Mouse (Mus musculus) cerebellum, adult 11 months (tissue): ENCODE measurements around the gene Marc2.

Experiments
- DNase-seq: peaks from one replicate; pipeline ENCODE4 v3.0.0; 2022

The Marc2 gene

DNA sequence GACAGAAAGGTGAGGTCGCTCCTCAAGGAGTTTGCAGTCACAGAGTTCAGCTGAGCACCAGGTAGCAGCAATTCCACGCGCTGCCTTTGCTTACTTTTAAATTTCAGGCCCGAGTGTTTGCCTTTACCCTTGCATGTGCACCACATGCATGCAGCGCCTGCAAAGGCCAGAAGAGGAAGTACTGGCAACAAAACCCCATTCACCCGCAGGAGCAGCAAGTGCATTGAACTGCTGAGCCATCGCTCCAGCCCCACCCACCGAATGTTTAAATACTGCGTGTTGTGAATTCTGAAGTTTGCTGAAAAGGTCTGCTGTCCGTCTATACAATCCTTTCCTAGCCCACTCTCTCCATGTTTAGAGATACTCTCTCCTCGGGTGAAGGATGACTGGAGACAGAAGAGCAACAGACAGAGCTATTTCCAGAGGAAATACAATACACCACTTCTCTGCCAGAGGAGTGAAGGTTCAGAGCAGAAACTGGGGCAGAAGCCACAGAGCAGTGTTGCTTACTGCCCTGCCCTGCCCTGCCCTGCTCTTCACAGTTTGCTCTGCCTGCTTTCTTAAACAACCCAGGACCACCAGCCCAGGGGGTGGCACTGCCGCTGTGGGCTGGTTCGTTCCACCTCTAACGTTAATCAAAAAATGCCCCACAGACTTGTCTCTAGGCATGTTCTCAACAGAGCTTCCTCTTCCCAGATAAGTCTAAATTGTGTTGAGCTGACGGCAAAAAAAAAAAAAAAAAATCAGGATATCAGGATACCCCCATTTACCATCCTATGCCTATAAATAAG lies 38.4 kb downstream of the Marc2 start:
- DNase-seq, result no peak

DNA sequence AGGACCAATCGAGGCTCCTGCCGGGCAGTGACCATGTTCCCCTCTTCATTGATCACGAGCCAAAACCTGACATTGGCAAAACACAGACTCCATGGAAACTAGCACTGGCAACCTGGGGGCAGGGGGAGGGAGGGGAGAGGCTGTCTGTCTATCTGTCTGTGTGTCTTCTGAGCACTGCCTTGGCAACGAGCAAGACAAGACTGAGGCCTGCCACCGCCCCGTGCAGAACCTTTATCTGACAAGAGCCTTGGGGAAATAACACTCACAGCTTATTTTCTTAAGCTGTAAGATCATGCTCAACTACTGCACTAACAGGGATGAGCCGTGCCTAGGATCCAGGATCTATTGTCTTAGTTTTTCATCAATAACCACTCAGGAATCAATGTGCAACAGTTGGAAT lies 39.1 kb downstream of the Marc2 start:
- no peak for DNase-seq

DNA sequence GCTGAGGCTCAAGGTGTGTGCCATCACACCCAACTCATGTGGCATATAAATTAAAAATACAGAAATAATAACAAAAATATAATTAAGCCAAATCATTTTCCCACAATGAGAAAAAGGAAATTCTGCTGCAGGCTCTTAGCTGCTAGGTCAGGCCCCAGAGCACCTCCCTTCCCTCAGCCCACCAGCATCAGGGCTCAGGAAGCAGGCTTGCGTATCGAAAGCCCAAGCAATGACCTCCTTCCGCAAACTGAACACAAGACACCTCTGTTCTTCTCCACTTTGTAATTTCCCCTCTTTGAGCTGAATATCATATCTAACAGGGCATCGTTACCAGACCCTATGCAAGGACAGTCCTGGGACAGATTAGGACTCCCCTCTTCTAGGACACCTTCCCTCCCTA lies 40.5 kb downstream of the Marc2 start:
- no peak for DNase-seq

DNA sequence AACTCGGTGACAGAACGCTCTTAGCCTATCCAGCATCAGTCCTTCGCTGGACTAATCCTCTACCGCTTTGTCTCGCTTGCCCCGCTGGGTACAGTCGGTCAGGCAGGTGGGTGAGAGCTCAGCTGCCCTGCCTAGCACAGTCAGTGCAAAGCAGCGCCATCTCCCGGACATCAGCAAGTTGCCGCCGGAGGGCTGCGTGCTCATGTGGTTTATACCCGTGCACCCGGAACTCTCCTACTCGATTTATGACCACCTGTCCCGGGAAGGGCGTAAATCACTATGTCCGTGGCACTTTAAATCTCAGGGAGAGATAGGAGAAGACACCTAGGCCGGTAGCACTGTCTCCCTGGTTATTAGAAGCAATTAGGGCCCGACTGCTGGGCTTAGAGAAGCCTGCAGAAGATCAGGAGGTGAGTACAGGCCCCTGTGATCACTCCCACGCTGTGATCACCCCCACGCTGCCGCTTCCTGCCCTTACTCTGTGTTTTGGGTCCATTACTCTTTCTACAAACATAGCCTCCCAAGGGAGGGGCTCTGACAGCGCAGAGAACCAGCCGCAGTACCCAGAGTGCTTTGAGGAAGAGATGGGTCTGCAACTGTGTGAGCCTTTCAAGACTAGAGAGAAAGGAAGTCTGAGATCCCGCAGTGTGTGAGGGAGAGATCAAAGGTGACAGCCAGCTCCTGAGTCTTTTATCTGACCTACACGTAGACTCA lies 52.9 kb downstream of the Marc2 start:
- DNase-seq, result no peak

DNA sequence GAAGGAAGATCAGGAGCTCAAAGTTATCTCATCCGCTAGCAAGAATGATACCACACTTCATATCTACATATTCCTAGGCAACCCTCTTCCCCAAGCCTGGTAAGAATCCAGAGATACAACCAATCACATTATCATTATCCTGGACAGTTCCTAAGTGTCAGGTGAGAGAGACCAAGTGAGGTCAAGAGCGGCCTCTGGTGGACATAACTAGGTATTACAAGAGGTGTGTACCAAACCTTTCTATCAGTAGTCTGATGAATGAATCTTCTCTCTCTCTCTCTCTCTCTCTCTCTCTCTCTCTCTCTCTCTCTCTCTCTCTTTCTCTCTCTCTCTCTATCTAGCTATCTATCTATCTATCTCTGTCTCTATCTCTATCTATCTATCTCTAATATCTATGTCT lies 55.1 kb downstream of the Marc2 start:
- peak; percentile 12 for DNase-seq

DNA sequence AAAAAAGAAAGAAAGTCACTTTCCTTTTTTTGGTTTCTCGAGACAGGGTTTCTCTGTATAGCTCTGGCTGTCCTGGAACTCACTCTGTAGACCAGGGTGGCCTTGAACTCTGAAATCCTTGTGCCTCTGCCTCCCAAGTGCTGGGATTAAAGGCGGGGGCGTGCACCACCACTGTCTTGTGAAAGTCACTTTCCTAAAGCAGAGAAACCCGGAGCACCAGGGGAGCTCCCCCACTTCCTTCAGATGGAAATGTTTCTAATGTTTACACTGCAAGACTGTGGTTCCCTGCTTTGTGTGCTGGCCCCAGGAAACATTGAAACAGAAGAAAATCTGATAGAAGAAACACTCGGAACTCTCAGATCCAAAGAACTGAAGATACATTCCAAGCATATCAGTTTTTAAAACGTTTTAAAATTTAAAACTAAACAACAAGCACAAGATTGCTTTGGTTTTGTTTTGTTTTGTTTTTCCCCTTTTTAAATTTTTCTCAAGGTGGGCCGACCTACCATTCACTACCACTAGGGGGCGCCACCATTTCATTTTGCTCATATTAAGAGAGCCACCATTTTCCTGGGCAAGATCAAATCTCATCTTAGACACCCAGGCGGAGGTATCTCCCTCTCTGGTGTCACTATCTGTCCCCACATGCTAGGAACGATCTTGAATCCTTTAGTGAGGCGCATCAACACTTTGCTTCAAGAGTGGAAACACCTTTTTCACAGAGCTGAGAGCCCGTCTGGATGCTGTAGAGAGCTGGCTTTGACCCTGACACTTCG lies 59.7 kb downstream of the Marc2 start:
- DNase-seq, result no peak

DNA sequence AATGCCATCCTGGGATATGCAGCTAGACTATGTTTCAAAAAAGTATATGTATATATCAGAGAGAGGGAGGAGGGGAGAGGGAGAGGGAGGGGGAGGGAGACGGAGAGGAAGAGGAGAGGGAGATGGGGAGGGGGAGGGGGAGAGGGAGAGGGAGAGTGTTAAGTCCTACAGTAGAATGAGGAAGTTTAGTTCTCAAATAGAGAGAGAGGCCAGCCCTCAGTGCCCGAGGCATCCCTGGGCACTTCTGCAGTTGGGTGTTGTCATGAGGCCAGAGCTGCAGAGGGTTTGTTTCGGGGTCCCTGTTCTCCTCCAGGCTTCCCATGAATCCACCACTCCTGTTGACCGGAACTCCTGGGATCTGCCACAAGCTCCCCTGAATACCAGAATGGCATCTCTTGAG lies 62.6 kb downstream of the Marc2 start:
- no peak for DNase-seq

DNA sequence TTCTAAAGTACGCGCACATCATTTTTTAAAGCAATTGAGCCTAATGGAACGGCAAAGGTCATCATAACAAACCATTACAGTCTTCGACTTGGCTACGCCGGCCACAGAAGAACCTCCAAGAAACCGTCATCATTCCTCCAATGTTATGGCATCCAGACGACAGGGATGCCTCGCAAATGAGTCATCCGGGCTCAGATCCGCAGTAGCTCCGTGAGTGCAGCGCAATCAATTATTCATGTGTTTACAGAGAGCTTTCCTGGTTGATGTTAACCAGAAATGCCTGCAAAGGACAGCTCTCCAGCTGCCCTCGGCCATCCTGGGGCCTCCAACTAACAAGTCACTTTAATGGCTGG lies 64.1 kb downstream of the Marc2 start:
- no peak for DNase-seq

DNA sequence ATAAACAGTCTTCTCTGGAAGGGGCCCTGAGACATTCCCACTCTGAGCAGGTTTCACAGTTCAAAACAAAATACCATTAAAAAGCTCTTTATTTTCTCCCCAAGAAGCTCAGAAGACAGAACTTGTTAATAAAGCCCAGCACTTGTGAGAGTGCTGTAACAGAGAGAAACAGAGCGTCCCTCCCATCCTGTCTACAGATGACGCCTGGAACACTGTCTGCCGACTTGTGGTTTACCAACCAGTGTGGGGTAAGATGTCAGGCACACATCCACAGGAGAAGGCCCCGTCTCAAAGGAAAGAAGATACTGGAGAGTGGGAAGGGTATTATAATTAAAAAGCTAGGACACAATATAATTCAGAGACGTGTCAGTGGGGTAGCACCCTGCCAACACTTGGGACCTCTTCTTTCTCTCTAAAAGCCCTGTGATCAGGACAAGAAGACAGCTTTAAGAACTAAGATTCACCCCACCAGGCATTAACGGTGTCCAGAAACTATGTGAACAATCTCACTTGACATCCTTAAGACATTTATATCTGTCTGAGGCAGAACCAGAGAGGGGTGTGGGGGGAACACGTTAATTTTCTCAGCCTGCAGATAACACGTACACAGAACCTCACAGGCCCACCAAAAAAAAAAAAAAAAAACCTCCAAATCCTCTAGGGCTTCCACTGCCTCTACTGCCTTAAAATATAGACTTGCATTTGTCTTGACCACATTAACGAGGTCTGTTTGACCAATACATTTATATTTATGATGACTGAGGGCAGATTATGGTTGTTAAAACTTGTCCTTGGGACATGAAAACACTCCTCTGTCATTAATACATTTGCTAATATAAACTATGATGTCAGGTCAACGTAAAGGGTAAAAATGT lies 64.7 kb downstream of the Marc2 start:
- DNase-seq, result no peak

DNA sequence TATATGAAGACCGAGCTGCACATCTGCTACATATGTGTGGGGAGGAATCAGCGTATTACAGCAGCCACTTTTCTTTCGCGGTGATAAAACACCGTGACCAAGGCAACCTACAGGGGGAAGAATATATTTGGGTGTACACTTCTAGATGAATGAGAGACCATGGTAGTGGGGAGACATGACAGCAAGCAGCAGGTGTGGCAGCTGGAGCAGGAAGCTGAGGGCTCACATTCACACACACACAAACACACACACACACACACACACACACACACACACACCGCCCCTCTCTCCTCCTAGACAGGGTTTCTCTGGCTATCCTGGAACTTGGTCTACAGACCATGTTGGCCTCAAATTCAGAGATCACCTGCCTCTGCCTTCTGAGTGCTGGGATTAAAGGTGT lies 68.1 kb downstream of the Marc2 start:
- no peak for DNase-seq

DNA sequence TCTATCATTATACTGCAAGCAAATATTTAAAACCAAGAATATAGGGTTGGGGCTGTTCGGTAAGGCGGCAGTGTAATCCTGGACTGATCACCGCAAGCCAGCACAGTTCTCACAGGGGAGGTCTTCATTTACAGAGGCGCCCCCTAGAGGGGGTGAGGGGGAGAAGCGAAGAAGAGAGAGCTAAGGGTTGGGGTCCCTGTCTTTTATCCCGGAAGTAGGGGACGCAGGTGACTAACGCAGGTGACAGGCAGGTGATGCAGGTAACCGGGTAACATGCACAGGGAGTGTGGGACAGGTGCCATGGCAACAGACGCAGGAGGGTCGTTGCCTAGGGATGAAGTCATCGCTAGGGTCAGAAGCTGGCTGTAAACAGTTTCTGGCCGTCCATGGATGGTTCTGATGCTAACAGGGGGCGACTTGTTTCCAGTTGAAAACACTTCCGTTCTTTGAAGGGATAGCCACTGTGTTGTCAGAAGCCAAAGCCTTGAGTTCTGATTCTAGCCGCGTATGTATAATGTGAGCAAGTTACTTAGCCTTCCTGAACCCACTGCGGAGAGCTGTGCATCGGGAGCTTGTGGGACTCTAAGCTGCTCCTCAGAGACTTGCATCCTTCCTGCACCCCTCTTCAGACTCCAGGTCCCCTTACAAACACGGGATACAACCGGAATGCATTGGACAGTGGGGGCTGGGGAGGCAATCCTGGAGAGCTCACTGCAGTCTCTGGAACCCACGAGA lies 69.0 kb downstream of the Marc2 start:
- no peak for DNase-seq

DNA sequence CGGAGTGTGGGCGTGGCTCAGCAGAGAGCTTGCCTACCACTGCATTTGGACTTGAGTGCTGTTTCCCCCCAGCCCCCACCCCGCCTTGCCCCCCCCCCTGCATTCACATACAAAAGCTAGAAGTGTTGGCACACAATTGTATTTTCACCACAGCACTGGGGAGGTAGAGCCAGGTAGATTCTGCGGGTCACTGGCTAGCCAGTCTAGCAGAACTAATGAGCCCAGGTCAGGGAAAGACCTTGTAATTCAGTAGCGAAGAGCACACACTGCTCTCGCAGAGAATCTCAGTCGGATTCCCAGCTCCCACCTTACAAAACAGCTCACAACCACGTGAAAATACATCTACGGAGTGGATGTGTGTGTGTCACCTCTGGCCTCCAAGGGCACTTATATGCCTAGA lies 71.0 kb downstream of the Marc2 start:
- DNase-seq, result no peak

DNA sequence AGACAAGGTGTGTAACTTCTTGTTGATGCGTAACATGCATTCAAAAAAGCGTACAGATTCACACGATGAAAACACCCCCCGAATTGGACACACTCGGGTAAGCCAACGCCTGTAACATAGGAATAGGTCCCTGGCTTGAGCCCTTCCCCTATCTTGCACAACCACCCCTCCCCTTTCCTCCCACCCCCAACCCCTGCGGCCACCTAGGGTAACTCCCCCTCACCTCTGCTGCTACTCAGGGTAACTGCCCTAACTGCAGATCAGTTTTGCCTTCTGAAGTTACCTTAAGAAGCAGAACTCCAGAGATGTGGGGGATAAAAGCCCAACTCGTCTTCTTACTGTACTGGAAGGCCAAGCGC lies 74.4 kb downstream of the Marc2 start:
- no peak for DNase-seq

DNA sequence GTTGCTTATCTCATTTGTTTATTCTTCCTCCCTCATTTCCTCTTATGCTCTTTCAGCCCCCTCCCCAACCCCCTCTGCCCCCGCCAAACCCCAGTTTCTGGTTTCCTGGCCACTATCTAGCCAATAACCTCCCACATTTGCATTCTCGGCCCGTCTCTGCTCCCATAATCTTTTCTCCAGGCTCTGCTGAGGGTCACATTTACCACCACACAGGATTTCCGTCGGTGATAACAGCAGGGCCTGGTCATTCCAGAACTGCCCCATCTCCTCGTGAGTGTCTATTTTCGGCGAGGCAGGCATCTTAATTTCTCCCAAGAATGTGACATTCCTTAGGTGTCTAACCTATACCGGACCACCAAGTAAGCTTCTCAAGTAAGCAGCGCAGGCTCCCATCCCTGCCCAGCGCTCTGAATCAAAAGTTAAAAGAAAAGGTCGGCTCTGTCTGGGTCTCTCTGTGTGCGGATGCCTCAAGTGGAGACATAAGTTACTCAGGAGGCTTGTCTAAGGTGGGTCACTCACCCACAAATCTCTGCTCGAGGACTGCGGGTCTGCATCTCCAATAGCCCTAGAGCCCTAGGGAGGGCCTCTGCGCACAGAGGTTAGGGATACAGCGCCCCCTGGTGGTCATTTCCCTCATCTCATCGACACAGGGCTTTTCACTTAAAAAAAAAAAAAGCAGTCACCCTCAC lies 74.9 kb downstream of the Marc2 start:
- DNase-seq, result peak; percentile 25

DNA sequence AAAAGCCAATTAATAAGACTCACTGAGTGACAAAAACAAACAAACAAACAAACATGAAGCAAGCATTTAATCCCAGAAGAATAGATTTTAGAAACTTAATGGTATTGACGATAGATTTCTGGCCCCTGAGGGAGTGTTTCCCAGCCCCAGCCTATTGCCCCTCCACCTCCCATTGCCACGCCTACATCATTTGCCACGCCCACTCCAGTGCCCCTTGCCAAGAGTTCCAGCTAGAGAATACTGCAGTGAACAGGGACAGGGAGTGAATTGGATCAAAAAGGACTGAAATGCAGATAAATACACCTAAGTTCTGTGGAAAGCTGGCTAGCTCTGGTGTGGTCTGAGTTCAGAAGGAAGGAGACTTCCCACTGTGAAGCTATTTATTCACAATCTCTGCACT lies 82.4 kb downstream of the Marc2 start:
- no peak for DNase-seq
